Comparison of ENCODE assay signal across 7 mouse cellular contexts in genomic region chr2:151575119-151575698, GRCm38 (mm10). TPM values are rescaled to one million over a fixed set of nuclear protein-coding genes. Genes with fewer than 3 reads are reported as not detected.
DNase-seq lines count a peak whose midpoint lies in the region; ATAC-seq lines count a peak whose summit lies in the region.

No protein-coding gene starts in this region.

- H3K9ac ChIP-seq in limb, embryonic 11.5 days (ENCODE audit: low read length) = no peak overlapping the region
- peak overlapping the region; percentile 69 for H3K9ac ChIP-seq in midbrain, embryonic 13.5 days (replicated peaks)

- peak; percentile 58 for DNase-seq in CD4-positive helper T cell, adult 2 months (ENCODE audit: low read depth, low spot score)
- DNase-seq in R1 (ENCODE audit: low read depth, low spot score) = peak; percentile 51
- DNase-seq in embryonic facial prominence, embryonic 10.5 days (ENCODE audit: low spot score) = peak; percentile 46
- peak; percentile 12 to 25 for DNase-seq in heart, postnatal 36 days
- DNase-seq in limb, embryonic 11.5 days (ENCODE audit: low spot score) = peak; percentile 63

- no peaks in the 10 kb centered on the region for H3K9me3 ChIP-seq in embryonic facial prominence, embryonic 10.5 days
- no peaks in the 10 kb centered on the region for H3K9me3 ChIP-seq in limb, embryonic 11.5 days (ENCODE audit: control insufficient read depth, low read length)
- H3K9me3 ChIP-seq in midbrain, embryonic 13.5 days = no peaks in the 10 kb centered on the region

- intact Hi-C loops in heart, postnatal 36 days (cut with DNase I) = loop anchor here (2.0 to 5.0 kb wide), 2 partner anchors 32 to 167 kb away; partner anchors contain the start of genes Fkbp1a and Psmf1

- peak overlapping the region; percentile 79; the same call in 1 of the 2 replicates for H3K27ac ChIP-seq in embryonic facial prominence, embryonic 10.5 days (replicated peaks)
- no peak overlapping the region for H3K27ac ChIP-seq in limb, embryonic 11.5 days (replicated peaks; ENCODE audit: low read depth, low read length)
- peak overlapping the region; percentile 80 for H3K27ac ChIP-seq in midbrain, embryonic 13.5 days

- WGBS in embryonic facial prominence, embryonic 10.5 days = 26% methylated on average over 7 of the region's 7 CpGs
- 24% methylated on average over 7 of the region's 7 CpGs for WGBS in limb, embryonic 11.5 days
- 19% methylated on average over 7 of the region's 7 CpGs for WGBS in midbrain, embryonic 13.5 days

- no peaks in the 10 kb centered on the region for H3K36me3 ChIP-seq in embryonic facial prominence, embryonic 10.5 days (replicated peaks)
- H3K36me3 ChIP-seq in limb, embryonic 11.5 days (ENCODE audit: control insufficient read depth, insufficient read depth, low read length) = no peaks in the 10 kb centered on the region
- no peaks in the 10 kb centered on the region for H3K36me3 ChIP-seq in midbrain, embryonic 13.5 days

- H3K27me3 ChIP-seq in embryonic facial prominence, embryonic 10.5 days (replicated peaks; ENCODE audit: low read depth, poor library complexity, severe bottlenecking) = peaks cover 9% of the 10 kb centered on the region
- H3K27me3 ChIP-seq in limb, embryonic 11.5 days (ENCODE audit: control insufficient read depth, insufficient read depth, low read length) = no peaks in the 10 kb centered on the region
- peaks cover 8% of the 10 kb centered on the region; the same call in 1 of the 2 replicates for H3K27me3 ChIP-seq in midbrain, embryonic 13.5 days

- 0 out of 2 replicates have a peak, but pooled peaks have one; percentile 18 for ATAC-seq in limb, embryonic 11.5 days (ENCODE audit: insufficient number of reproducible peaks, low FRiP score, low TSS enrichment, low read depth)
- peak; percentile 5 for ATAC-seq in midbrain, embryonic 13.5 days
- ATAC-seq in erythroblast, adult 5-6 weeks (replicated peaks; ENCODE audit: low FRiP score, poor library complexity, severe bottlenecking) = no peak

- peak overlapping the region; percentile 59 for H3K4me3 ChIP-seq in embryonic facial prominence, embryonic 10.5 days
- H3K4me3 ChIP-seq in limb, embryonic 11.5 days (ENCODE audit: low read depth, low read length) = no peak overlapping the region
- peak overlapping the region; percentile 47 for H3K4me3 ChIP-seq in midbrain, embryonic 13.5 days (replicated peaks)

- peak overlapping the region; percentile 58 for H3K4me2 ChIP-seq in limb, embryonic 11.5 days (ENCODE audit: low read depth, severe bottlenecking)
- peak overlapping the region; percentile 78 for H3K4me2 ChIP-seq in midbrain, embryonic 13.5 days (replicated peaks)

- peaks cover 16% of the 10 kb centered on the region for H3K4me1 ChIP-seq in embryonic facial prominence, embryonic 10.5 days
- no peaks in the 10 kb centered on the region; the same call in 1 of the 2 replicates for H3K4me1 ChIP-seq in limb, embryonic 11.5 days (ENCODE audit: control insufficient read depth, insufficient read depth, low read length)
- H3K4me1 ChIP-seq in midbrain, embryonic 13.5 days (replicated peaks) = peaks cover 13% of the 10 kb centered on the region

RNA-seq across cellular contexts. Expression of gene Sdcbp2, which starts 2.8 kb away (rescaled TPM):
- 0.55 and 0.76 TPM in 2 replicates for polyA plus RNA-seq in embryonic facial prominence, embryonic 10.5 days (2016; fragmentation: Nextera tagmentation; extraction: Ambion mirVana)
- 1 to 10 TPM; 2.0 TPM for total RNA-seq in heart, postnatal 36 days (2021)
- polyA plus RNA-seq in limb, embryonic 11.5 days (2014; fragmentation: Nextera tagmentation; extraction: Ambion mirVana) = 0.48 and 0.84 TPM in 2 replicates
- 0.61 and 0.62 TPM in 2 replicates for polyA plus RNA-seq in midbrain, embryonic 13.5 days (2015; fragmentation: Nextera tagmentation; extraction: Ambion mirVana)
- total RNA-seq in erythroblast, adult 5-6 weeks (2015; ENCODE audit: low replicate concordance) = not detected in 2 replicates
- not detected in 2 replicates for total RNA-seq in erythroblast, adult 5-6 weeks (2017; ENCODE audit: low replicate concordance)

RNA-seq across cellular contexts. Expression of gene Fkbp1a, which starts 32.9 kb away (rescaled TPM):
- polyA plus RNA-seq in embryonic facial prominence, embryonic 10.5 days (2016; fragmentation: Nextera tagmentation; extraction: Ambion mirVana) = 585 and 615 TPM in 2 replicates
- 100 to 1,000 TPM; 213 to 229 TPM for total RNA-seq in heart, postnatal 36 days (2021)
- polyA plus RNA-seq in limb, embryonic 11.5 days (2014; fragmentation: Nextera tagmentation; extraction: Ambion mirVana) = 494 and 502 TPM in 2 replicates
- 507 and 515 TPM in 2 replicates for polyA plus RNA-seq in midbrain, embryonic 13.5 days (2015; fragmentation: Nextera tagmentation; extraction: Ambion mirVana)
- total RNA-seq in erythroblast, adult 5-6 weeks (2015; ENCODE audit: low replicate concordance) = 11.3 and 18.0 TPM in 2 replicates
- 1.3 and 2.8 TPM in 2 replicates for total RNA-seq in erythroblast, adult 5-6 weeks (2017; ENCODE audit: low replicate concordance)

RNA-seq across cellular contexts. Expression of gene Snph, which starts 57.2 kb away (rescaled TPM):
- 0.54 and 1.00 TPM in 2 replicates for polyA plus RNA-seq in embryonic facial prominence, embryonic 10.5 days (2016; fragmentation: Nextera tagmentation; extraction: Ambion mirVana)
- 1 to 10 TPM; 4.0 to 4.8 TPM for total RNA-seq in heart, postnatal 36 days (2021)
- polyA plus RNA-seq in limb, embryonic 11.5 days (2014; fragmentation: Nextera tagmentation; extraction: Ambion mirVana) = 0.06 and 0.21 TPM in 2 replicates
- polyA plus RNA-seq in midbrain, embryonic 13.5 days (2015; fragmentation: Nextera tagmentation; extraction: Ambion mirVana) = 9.4 and 12.6 TPM in 2 replicates
- not detected in 2 replicates for total RNA-seq in erythroblast, adult 5-6 weeks (2015; ENCODE audit: low replicate concordance)
- total RNA-seq in erythroblast, adult 5-6 weeks (2017; ENCODE audit: low replicate concordance) = not detected in 2 replicates
